Mouse (Mus musculus) layer of hippocampus, postnatal 10 days (tissue): ENCODE results near the gene Lrrc1. TPM values are rescaled to one million over a fixed set of nuclear protein-coding genes. Genes with fewer than 3 reads are reported as not detected.

Source experiments
- DNase-seq, 2 experiments: peaks; one replicate each; pipeline ENCODE4 v3.0.0; 2021; ENCODE audit warnings: low spot score in 2 of 2
- total RNA-seq, 2 experiments: library from RNA; stranded (reverse); gene quantifications; 2 replicates each; pipeline ENCODE4 v1.2.3; 2021

Gene Lrrc1
- total RNA-seq, 2 experiments from 2014 or later = 7.4 to 9.2 TPM

DNA sequence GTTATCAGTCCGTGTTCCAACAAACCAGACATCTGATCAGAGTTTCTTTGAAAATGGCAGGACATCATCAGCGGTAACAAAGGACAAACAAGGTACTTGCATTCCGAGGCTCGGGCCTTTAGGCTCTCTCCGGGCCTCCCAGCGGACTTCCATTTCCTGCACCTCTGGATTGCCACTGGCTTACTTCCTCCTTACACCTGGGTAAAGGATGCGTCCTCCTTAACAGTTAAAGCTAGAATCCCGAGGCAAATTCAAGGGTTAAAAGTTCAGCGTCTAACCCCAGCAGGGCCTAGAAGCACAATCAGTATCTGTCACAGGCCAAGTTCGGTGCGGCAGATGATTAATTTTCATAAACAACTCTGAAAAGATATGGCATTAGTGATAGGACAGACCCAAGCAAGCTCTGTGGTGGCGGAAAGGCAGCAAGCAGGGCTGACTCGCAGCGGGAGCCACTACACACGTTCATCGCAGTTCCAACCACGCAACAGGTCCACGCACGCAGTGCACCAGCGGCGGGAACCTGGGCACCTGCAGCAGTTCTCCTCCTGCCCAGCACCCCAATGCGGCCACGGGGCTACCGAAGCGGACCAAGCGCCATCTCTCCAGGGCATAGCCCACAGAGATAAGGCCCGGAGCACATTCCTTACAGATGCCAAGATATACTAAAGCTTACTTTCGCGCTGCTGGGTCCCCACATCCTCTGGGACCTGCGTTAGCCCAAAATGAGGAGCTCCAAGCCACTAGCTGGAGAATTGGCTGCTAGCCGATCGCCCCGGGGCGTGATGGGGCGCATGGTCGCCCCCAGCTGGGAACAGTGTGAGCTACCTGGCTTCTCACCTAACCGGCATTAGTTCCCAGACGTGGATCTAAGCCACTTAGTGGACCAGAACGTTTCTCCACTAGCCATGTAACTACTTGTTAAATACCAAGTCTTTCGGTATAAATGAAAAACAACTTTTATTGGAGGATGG lies 1.0 kb downstream of the Lrrc1 start:
- DNase-seq = peak; percentile 41 to 46

- no peak for DNase-seq
Measured at GRCm38 (mm10) chr9:77541556-77541955, 3.1 kb downstream of the Lrrc1 start.

GRCm38 (mm10) chr9:77539232-77539631 lies 5.4 kb downstream of the Lrrc1 start:
- no peak for DNase-seq

GRCm38 (mm10) chr9:77537357-77537756 lies 7.3 kb downstream of the Lrrc1 start:
- no peak for DNase-seq

- DNase-seq = no peak
Measured at GRCm38 (mm10) chr9:77536832-77537231, 7.8 kb downstream of the Lrrc1 start.

DNA sequence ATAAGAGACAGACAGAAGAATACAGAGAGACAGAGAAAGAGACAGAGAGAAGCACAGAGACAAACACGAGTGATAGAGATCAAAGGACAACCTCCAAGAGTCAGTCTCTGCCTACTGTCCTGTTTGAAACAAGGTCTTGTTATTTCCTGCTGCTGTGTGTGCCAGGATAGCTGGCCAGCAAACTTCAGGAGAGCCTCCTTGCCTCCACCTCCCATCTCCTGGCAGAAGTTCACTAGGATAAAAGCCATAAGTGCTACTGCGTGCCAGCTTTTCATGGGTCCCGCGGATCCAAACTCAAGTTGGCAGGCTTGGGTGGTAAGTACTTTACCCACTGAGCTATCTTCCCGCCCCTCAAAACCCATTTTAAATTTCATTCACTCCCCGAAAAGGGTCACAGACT lies 8.4 kb downstream of the Lrrc1 start:
- no peak for DNase-seq

GRCm38 (mm10) chr9:77535021-77535744 lies 9.5 kb downstream of the Lrrc1 start:
- no peak for DNase-seq

DNA sequence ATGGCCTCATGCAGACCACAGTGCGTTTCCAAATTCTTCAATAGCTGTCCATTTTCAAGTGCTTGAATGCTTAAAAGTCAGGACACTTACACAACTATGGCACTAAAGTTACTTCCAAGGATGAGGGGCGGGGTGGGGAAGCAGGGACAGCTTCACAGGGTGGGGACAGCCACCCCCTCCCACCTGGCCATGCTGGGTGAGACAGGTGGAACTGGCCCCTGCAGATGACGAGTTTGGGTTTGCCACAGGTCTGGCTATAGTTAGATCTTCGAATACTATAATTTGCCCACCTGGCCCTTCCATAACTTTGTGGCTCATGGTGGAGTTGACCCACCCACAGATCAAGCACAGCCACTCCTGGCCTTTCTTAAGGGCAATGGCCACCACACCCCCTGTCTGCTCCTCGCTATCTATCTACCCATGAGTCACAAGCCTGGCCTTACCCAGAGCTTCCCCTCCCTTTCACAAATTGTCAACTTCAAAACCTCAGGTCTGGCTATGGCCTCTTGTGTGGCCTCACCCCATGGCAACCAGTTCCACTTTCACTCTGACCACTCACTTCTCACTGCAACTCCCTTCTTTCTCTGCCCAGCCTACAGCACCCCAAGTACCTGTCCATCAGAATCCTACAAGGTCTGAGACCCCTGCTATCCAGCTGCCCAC lies 16.2 kb downstream of the Lrrc1 start:
- DNase-seq = no peak

- DNase-seq = no peak
Measured at GRCm38 (mm10) chr9:77527170-77527569, 17.5 kb downstream of the Lrrc1 start.

DNA sequence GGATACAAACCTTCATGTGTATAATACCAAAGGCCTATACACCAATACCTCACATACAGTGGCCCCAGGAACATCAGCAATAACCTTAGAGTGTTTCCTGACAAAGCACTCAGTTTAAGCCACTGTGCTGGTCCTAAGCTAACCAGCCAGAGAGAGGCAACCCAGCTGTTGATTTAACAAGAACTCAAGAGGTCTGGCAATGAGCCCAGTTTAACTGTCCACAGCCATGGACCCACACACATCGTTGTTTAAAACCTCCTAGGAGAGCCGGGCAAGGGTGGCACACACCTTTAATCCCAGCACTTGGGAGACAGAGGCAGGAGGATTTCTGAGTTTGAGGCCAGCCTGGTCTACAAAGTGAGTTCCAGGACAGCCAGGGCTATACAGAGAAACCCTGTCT lies 18.0 kb downstream of the Lrrc1 start:
- DNase-seq = no peak

- DNase-seq = peak in 1 of 2 experiments; percentile 34
Measured at GRCm38 (mm10) chr9:77525595-77526295, 18.9 kb downstream of the Lrrc1 start.

- no peak for DNase-seq
Measured at GRCm38 (mm10) chr9:77523793-77524192, 20.9 kb downstream of the Lrrc1 start.

- no peak for DNase-seq
Measured at GRCm38 (mm10) chr9:77522476-77522875, 22.2 kb downstream of the Lrrc1 start.

DNA sequence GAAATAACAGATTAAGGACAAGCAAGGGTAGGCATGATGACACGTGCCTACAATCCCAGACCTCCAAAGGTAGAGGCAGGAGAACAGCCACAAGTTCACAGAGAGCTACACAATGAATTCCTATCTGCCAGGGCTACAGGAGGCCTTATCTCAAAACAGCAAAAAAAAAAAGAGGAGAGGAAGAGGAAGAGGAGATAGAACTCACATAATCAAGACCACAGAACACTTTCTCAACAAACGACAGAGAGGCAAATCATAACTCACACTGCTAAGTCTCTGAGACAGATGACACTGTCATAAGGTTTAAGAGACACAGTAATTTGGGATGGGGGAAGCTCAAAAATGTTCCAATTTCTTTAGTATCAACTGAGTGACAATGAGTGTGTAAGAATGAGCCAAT lies 25.5 kb downstream of the Lrrc1 start:
- DNase-seq = no peak

DNA sequence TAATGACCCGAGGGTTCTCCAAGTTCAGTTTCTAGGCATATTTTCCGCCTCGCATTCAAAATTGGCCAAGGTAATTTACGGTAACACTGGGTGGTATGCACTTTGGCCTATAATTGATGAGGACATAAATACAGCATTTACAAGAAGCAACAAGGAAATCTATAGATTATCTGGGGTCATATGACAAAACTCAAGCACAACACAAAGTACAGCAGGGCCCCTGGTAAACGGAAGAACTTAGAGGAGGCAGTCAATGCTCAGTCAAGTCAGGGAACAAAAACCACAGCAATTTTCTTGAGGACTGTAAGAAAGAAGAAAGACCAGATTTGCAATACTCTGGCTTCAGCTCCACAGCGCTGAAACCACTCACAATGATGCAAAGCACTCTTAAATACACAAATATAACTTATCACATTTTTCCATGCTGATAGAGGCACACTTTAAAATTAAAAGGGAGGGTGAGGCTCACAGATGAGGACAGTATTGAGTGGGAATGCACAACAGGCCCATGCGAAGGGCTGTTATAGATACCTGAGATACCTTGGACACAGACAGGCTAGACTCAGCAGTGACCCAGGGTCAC lies 27.8 kb downstream of the Lrrc1 start:
- no peak for DNase-seq

GRCm38 (mm10) chr9:77513892-77514291 lies 30.8 kb downstream of the Lrrc1 start:
- no peak for DNase-seq

- DNase-seq = no peak
Measured at GRCm38 (mm10) chr9:77512220-77512619, 32.5 kb downstream of the Lrrc1 start.

DNA sequence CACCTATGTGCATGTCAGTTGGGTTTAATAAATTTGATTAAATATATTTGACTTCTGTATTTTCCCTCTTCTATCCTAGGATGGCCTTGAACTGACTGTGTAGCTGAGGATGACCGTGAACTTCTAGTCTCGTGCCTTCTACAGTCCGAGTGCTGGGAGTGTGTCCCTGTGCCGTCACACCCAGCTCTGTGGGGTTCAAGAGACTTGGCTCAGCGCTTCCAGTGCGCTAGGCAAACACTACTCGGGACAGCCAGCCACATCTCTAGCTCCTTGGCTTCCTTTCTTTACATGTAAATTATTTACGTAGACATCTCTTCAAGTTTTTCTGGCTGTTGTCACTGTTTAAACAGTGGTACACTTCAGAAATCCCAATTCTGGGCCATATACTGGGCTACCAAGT lies 34.1 kb downstream of the Lrrc1 start:
- no peak for DNase-seq

DNA sequence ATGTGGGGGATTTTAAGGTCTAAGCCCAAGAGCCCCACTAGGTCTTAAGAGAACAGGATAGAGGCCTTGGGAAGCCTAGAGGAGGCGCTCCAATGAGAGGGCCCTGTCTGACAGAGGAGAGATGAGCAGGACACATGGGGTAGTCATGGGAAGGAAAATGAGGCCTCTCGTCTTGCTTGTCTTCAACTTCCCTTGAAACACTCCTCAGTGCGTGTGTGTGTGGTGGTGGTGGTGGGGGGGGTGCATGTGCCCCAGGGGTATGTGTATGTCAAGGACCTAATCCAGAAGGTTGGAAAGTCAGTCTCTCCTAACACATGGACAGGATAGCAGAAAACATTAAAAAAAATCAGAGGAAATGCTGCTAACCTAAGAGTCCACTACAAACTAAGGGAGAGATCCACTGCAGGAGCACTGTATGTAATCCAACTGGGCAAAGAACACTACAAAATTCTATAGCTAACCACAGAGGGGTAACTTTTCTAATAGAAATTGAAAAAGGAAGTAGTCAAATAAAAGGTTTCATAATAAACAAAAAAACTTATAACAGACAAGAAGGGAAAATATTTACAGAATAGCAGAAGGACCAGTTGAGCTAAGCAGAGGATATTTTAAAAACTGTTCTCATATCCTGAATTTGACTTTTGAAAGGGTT lies 36.8 kb downstream of the Lrrc1 start:
- DNase-seq = no peak
